ENCODE assay signal across 17 mouse cellular contexts in the genomic region with DNA sequence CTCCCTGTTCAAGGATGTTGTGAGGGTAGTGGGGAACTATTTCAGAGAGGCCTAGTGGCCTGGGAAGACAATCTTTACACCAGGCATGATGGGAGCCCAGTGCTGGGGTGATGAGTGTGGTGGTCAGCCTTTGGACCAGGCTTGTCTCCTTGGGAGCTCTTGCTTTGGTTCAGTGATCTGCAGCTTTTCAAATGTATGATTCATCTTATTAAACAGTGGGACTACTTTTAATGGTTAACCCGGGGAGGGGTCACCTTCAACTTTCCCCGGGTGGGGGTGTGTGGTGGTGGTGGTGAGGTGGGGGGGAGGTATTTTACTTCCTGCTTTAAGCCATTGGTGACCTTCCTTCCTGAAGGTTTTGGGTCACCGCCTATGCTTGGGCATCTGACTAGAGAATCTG. TPM values are rescaled to one million over a fixed set of nuclear protein-coding genes. Genes with fewer than 3 reads are reported as not detected.
DNase-seq lines count a peak whose midpoint lies in the region; ATAC-seq and TF ChIP-seq lines count a peak whose summit lies in the region.
"Had no signal": no experiment of that assay in that cellular context is flagged by ENCODE, and none has a peak within 500 bp of the region (broad histone marks: within the 10 kb centered on the region; RNA-seq: fewer than 3 reads in every experiment).

No protein-coding gene starts in this region.

- no peak for TF ChIP-seq CTCF in midbrain, postnatal 0 days (IDR thresholded peaks at IDR 0.05)

- H3K4me3 ChIP-seq in embryonic facial prominence, embryonic 12.5 days = no peak overlapping the region
- no peak overlapping the region for H3K4me3 ChIP-seq in embryonic facial prominence, embryonic 10.5 days
- H3K4me3 ChIP-seq in kidney, embryonic 16.5 days (ENCODE audit: low read length) = no peak overlapping the region
- no peak overlapping the region for H3K4me3 ChIP-seq in midbrain, postnatal 0 days (ENCODE audit: low read depth, low read length)

- no peak for ATAC-seq in embryonic facial prominence, embryonic 12.5 days (ENCODE audit: insufficient number of reproducible peaks, insufficient read depth, low FRiP score, low TSS enrichment)
- ATAC-seq in kidney, embryonic 16.5 days (ENCODE audit: low FRiP score, low TSS enrichment) = peak; percentile 69
- no peak for ATAC-seq in midbrain, postnatal 0 days (ENCODE audit: low FRiP score)

- H3K27ac ChIP-seq in embryonic facial prominence, embryonic 12.5 days = no peak overlapping the region
- no peak overlapping the region for H3K27ac ChIP-seq in embryonic facial prominence, embryonic 10.5 days (replicated peaks)
- H3K27ac ChIP-seq in kidney, embryonic 16.5 days (ENCODE audit: low read length) = peak overlapping the region; percentile 84
- no peak overlapping the region for H3K27ac ChIP-seq in midbrain, postnatal 0 days (ENCODE audit: low read depth, low read length)
- H3K27ac ChIP-seq: lung, embryonic 15.5 days had no signal

- 81% methylated on average over 3 of the region's 3 CpGs for WGBS in embryonic facial prominence, embryonic 12.5 days
- WGBS in embryonic facial prominence, embryonic 10.5 days = 72% methylated on average over 3 of the region's 3 CpGs
- WGBS in kidney, embryonic 16.5 days = 62% methylated on average over 3 of the region's 3 CpGs
- 83% methylated on average over 3 of the region's 3 CpGs for WGBS in midbrain, postnatal 0 days

- no peak overlapping the region for H3K9ac ChIP-seq in embryonic facial prominence, embryonic 12.5 days
- H3K9ac ChIP-seq in kidney, embryonic 16.5 days (replicated peaks; ENCODE audit: low read length) = peak overlapping the region; percentile 69; the same call in 1 of the 2 replicates
- no peak overlapping the region for H3K9ac ChIP-seq in midbrain, postnatal 0 days (replicated peaks; ENCODE audit: low read length, poor library complexity, severe bottlenecking)
- H3K9ac ChIP-seq: lung, embryonic 15.5 days had no signal

- H3K4me1 ChIP-seq in embryonic facial prominence, embryonic 12.5 days = peaks cover 15% of the 10 kb centered on the region; the same call in 1 of the 2 replicates
- H3K4me1 ChIP-seq in embryonic facial prominence, embryonic 10.5 days = peaks cover 32% of the 10 kb centered on the region
- peaks cover 18% of the 10 kb centered on the region for H3K4me1 ChIP-seq in kidney, embryonic 16.5 days (ENCODE audit: insufficient read depth, low read length)
- H3K4me1 ChIP-seq in midbrain, postnatal 0 days (ENCODE audit: insufficient read depth, low read length) = peaks cover 16% of the 10 kb centered on the region

- no peaks in the 10 kb centered on the region for H3K9me3 ChIP-seq in embryonic facial prominence, embryonic 12.5 days
- H3K9me3 ChIP-seq in embryonic facial prominence, embryonic 10.5 days = no peaks in the 10 kb centered on the region
- H3K9me3 ChIP-seq in kidney, embryonic 16.5 days (ENCODE audit: low read length) = no peaks in the 10 kb centered on the region
- H3K9me3 ChIP-seq in midbrain, postnatal 0 days (ENCODE audit: low read length) = no peaks in the 10 kb centered on the region
- H3K9me3 ChIP-seq: lung, embryonic 15.5 days; neural tube, embryonic 13.5 days had no signal

- peaks cover 49% of the 10 kb centered on the region for H3K27me3 ChIP-seq in embryonic facial prominence, embryonic 12.5 days
- peaks cover 76% of the 10 kb centered on the region for H3K27me3 ChIP-seq in embryonic facial prominence, embryonic 10.5 days (replicated peaks; ENCODE audit: low read depth, poor library complexity, severe bottlenecking)
- peaks cover 4% of the 10 kb centered on the region; the same call in 1 of the 2 replicates for H3K27me3 ChIP-seq in kidney, embryonic 16.5 days (ENCODE audit: insufficient read depth, low read length)
- 0 out of 2 replicates have a peak, but pooled peaks cover 7% of the 10 kb centered on the region for H3K27me3 ChIP-seq in midbrain, postnatal 0 days (ENCODE audit: insufficient read depth, low read length)

- no peak for DNase-seq in embryonic facial prominence, embryonic 10.5 days (ENCODE audit: low spot score)
- peak; percentile 89 for DNase-seq in kidney, adult 11 months
- no peak for DNase-seq in kidney, adult 18-20 months
- DNase-seq in midbrain, postnatal 0 days (ENCODE audit: low spot score) = no peak
- DNase-seq in adrenal gland, adult 2 months = no peak
- no peak for DNase-seq in adrenal gland, postnatal 25 days
- DNase-seq: gastrocnemius, postnatal 25 days; heart, postnatal 10 days; liver had no signal

- H3K36me3 ChIP-seq in embryonic facial prominence, embryonic 12.5 days = no peaks in the 10 kb centered on the region
- H3K36me3 ChIP-seq in embryonic facial prominence, embryonic 10.5 days (replicated peaks) = no peaks in the 10 kb centered on the region
- H3K36me3 ChIP-seq in kidney, embryonic 16.5 days (ENCODE audit: insufficient read depth, low read length) = no peaks in the 10 kb centered on the region
- H3K36me3 ChIP-seq in midbrain, postnatal 0 days (ENCODE audit: insufficient read depth, low read length) = peaks cover 2% of the 10 kb centered on the region; the same call in 1 of the 2 replicates
- H3K36me3 ChIP-seq: lung, embryonic 15.5 days; neural tube, embryonic 13.5 days had no signal

- H3K4me2 ChIP-seq in embryonic facial prominence, embryonic 12.5 days (replicated peaks) = 0 out of 2 replicates have a peak overlapping the region, but pooled peaks have one; percentile 86
- 0 out of 2 replicates have a peak overlapping the region, but pooled peaks have one; percentile 92 for H3K4me2 ChIP-seq in kidney, embryonic 16.5 days (replicated peaks; ENCODE audit: low read depth, low read length)
- H3K4me2 ChIP-seq in midbrain, postnatal 0 days (ENCODE audit: low read depth, low read length, poor library complexity, severe bottlenecking) = peak overlapping the region; percentile 81; the same call in 1 of the 2 replicates

RNA-seq across cellular contexts. Expression of a gene that starts 1.8 kb away (rescaled TPM):
- polyA plus RNA-seq in embryonic facial prominence, embryonic 12.5 days (2016; fragmentation: Nextera tagmentation; extraction: Ambion mirVana) = 1.5 and 2.0 TPM in 2 replicates
- 1.1 TPM in 2 replicates for polyA plus RNA-seq in embryonic facial prominence, embryonic 10.5 days (2016; fragmentation: Nextera tagmentation; extraction: Ambion mirVana)
- polyA plus RNA-seq in kidney, embryonic 16.5 days (2015; fragmentation: Nextera tagmentation; extraction: Ambion mirVana) = 4.3 and 5.4 TPM in 2 replicates
- total RNA-seq in midbrain, postnatal 0 days (2014; rRNA removed) = 51.7 and 57.1 TPM in 2 replicates
- polyA plus RNA-seq in midbrain, postnatal 0 days (2015; fragmentation: Nextera tagmentation; extraction: Ambion mirVana) = 28.5 and 30.2 TPM in 2 replicates
- 1 to 10 TPM; 1.9 to 2.0 TPM for total RNA-seq in adrenal gland, adult 2 months (2021)
- 6.0 and 7.6 TPM in 2 replicates for polyA plus RNA-seq in adrenal gland, adult 2 months (2012; rRNA removed)
- total RNA-seq in adrenal gland, postnatal 25 days (2021) = 1.7 and 3.4 TPM in 2 replicates

RNA-seq across cellular contexts. Expression of a gene that starts 18.7 kb away (rescaled TPM):
- 0.36 and 0.74 TPM in 2 replicates for polyA plus RNA-seq in embryonic facial prominence, embryonic 12.5 days (2016; fragmentation: Nextera tagmentation; extraction: Ambion mirVana)
- polyA plus RNA-seq in embryonic facial prominence, embryonic 10.5 days (2016; fragmentation: Nextera tagmentation; extraction: Ambion mirVana) = 0.48 and 0.51 TPM in 2 replicates
- 3.5 TPM in 2 replicates for polyA plus RNA-seq in kidney, embryonic 16.5 days (2015; fragmentation: Nextera tagmentation; extraction: Ambion mirVana)
- total RNA-seq in midbrain, postnatal 0 days (2014; rRNA removed) = 0.60 and 0.76 TPM in 2 replicates
- 0.45 and 0.53 TPM in 2 replicates for polyA plus RNA-seq in midbrain, postnatal 0 days (2015; fragmentation: Nextera tagmentation; extraction: Ambion mirVana)
- 10 to 100 TPM in 1 of 2 experiments, 1 to 10 TPM in 1; 7.8 to 12.6 TPM for total RNA-seq in adrenal gland, adult 2 months (2021)
- 1.2 and 1.5 TPM in 2 replicates for polyA plus RNA-seq in adrenal gland, adult 2 months (2012; rRNA removed)
- 9.9 and 13.7 TPM in 2 replicates for total RNA-seq in adrenal gland, postnatal 25 days (2021)

RNA-seq across cellular contexts. Expression of a gene that starts 26.5 kb away (rescaled TPM):
- polyA plus RNA-seq in embryonic facial prominence, embryonic 12.5 days (2016; fragmentation: Nextera tagmentation; extraction: Ambion mirVana) = 10.6 and 11.0 TPM in 2 replicates
- 10.1 and 10.8 TPM in 2 replicates for polyA plus RNA-seq in embryonic facial prominence, embryonic 10.5 days (2016; fragmentation: Nextera tagmentation; extraction: Ambion mirVana)
- 7.5 and 9.3 TPM in 2 replicates for polyA plus RNA-seq in kidney, embryonic 16.5 days (2015; fragmentation: Nextera tagmentation; extraction: Ambion mirVana)
- 8.6 and 9.5 TPM in 2 replicates for total RNA-seq in midbrain, postnatal 0 days (2014; rRNA removed)
- polyA plus RNA-seq in midbrain, postnatal 0 days (2015; fragmentation: Nextera tagmentation; extraction: Ambion mirVana) = 8.6 and 9.5 TPM in 2 replicates
- total RNA-seq in adrenal gland, adult 2 months (2021) = 1 to 10 TPM; 7.4 to 8.7 TPM
- 14.8 and 16.8 TPM in 2 replicates for polyA plus RNA-seq in adrenal gland, adult 2 months (2012; rRNA removed)
- total RNA-seq in adrenal gland, postnatal 25 days (2021) = 8.2 and 15.4 TPM in 2 replicates

RNA-seq across cellular contexts. Expression of a gene that starts 34.6 kb away (rescaled TPM):
- polyA plus RNA-seq in embryonic facial prominence, embryonic 12.5 days (2016; fragmentation: Nextera tagmentation; extraction: Ambion mirVana) = not detected in 2 replicates
- polyA plus RNA-seq in embryonic facial prominence, embryonic 10.5 days (2016; fragmentation: Nextera tagmentation; extraction: Ambion mirVana) = 0.91 TPM in 1 of 2 replicates, not detected in the other
- polyA plus RNA-seq in kidney, embryonic 16.5 days (2015; fragmentation: Nextera tagmentation; extraction: Ambion mirVana) = 0.69 TPM in 1 of 2 replicates, not detected in the other
- not detected in 2 replicates for total RNA-seq in midbrain, postnatal 0 days (2014; rRNA removed)
- 0.75 and 1.7 TPM in 2 replicates for polyA plus RNA-seq in midbrain, postnatal 0 days (2015; fragmentation: Nextera tagmentation; extraction: Ambion mirVana)
- not detected for total RNA-seq in adrenal gland, adult 2 months (2021)
- polyA plus RNA-seq in adrenal gland, adult 2 months (2012; rRNA removed) = not detected in 2 replicates
- total RNA-seq in adrenal gland, postnatal 25 days (2021) = not detected in 2 replicates
- polyA plus RNA-seq: embryonic facial prominence, embryonic 11.5 days; intestine, embryonic 16.5 days; lung, embryonic 15.5 days; neural tube, embryonic 13.5 days; spleen, adult 2 months; testis, adult 2 months had no signal

RNA-seq across cellular contexts. Expression of a gene that starts 34.7 kb away (rescaled TPM):
- polyA plus RNA-seq in embryonic facial prominence, embryonic 12.5 days (2016; fragmentation: Nextera tagmentation; extraction: Ambion mirVana) = 35.0 and 35.2 TPM in 2 replicates
- polyA plus RNA-seq in embryonic facial prominence, embryonic 10.5 days (2016; fragmentation: Nextera tagmentation; extraction: Ambion mirVana) = 50.7 and 56.2 TPM in 2 replicates
- polyA plus RNA-seq in kidney, embryonic 16.5 days (2015; fragmentation: Nextera tagmentation; extraction: Ambion mirVana) = 52.9 and 59.3 TPM in 2 replicates
- total RNA-seq in midbrain, postnatal 0 days (2014; rRNA removed) = 76.5 and 91.5 TPM in 2 replicates
- 41.2 and 42.8 TPM in 2 replicates for polyA plus RNA-seq in midbrain, postnatal 0 days (2015; fragmentation: Nextera tagmentation; extraction: Ambion mirVana)
- 10 to 100 TPM; 55.6 to 67.5 TPM for total RNA-seq in adrenal gland, adult 2 months (2021)
- 127 and 152 TPM in 2 replicates for polyA plus RNA-seq in adrenal gland, adult 2 months (2012; rRNA removed)
- 66.1 and 67.8 TPM in 2 replicates for total RNA-seq in adrenal gland, postnatal 25 days (2021)
